Mouse (Mus musculus) erythroid progenitor cell, adult 5-6 weeks (primary cell): ENCODE measurements around the gene Xrcc1. TPM values are rescaled to one million over a fixed set of nuclear protein-coding genes. Genes with fewer than 3 reads are reported as not detected.
A peak's percentile ranks its signal among the peaks of the same experiment; 100 is the strongest.

Experiments used
- ATAC-seq: replicated peaks from 2 replicates; pipeline ENCODE4 v1.8.0; 2016; ENCODE audit warnings: moderate number of reproducible peaks, mild to moderate bottlenecking, moderate TSS enrichment, inconsistent platforms; ENCODE audit not compliant: poor library complexity, low FRiP score, severe bottlenecking
- total RNA-seq, 2 experiments: library from RNA; stranded (forward) in 1 of 2; stranded (reverse) in 1 of 2; fragments of 150-400 nt in 1 of 2; fragments of 186-747, 209-891 nt in 1 of 2; gene quantifications; 2 replicates each; pipeline versions ENCODE4 v1.2.3 to v1.2.4; 2015 to 2017; ENCODE audit warnings: low replicate concordance in 2 of 2

Gene Xrcc1
- total RNA-seq, 2 experiments from 2014 or later: 39.4 to 62.5 TPM

- ATAC-seq: no peak
Measured at GRCm38 (mm10) chr7:24525686-24526420, 20.2 kb upstream of the Xrcc1 start.

DNA sequence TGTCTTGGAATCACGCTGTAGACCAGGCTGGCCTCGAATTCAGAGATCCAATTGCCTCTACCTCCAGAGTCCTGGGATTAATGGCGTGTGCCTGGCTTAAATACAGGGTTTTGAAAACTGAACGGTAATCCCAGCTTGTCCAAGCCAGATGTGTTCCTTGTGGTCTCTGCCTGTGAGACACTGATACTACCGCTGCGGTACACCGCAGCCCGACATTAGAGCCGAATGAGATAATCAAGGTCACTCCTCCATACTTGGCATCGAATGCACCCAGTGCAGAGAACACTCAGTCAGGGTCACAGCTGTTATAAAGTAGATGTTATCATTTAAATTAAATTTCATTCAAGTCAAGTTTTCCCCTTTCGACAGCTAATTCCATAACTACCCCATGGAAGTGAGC is 17.2 kb upstream of the Xrcc1 start:
- ATAC-seq: no peak

DNA sequence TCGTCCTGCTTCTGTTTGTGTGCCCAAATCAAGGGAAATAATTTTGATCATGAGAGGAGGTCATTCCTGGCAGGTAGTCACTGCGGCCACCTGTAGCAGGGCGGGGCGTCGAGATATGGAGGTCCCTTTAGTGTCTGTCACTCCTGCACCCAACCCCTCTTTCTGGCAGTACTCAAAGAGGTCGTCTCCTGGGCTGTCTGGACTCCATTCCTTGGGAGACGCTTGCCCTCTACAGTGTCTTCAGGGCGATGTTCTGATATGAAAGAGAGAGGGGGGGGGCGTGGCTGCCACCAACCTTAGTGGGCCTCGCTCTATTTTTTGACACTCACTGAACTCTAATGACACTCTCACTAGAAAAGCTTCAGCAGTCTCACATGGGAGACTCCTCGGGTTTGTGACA is 16.5 kb upstream of the Xrcc1 start:
- ATAC-seq: no peak

- ATAC-seq: peak; percentile 88
Measured at GRCm38 (mm10) chr7:24530062-24530931, 15.8 kb upstream of the Xrcc1 start, which contains the start of gene Irgq. Gene Irgq, plus strand, starts transcription at chr7:24530689.

DNA sequence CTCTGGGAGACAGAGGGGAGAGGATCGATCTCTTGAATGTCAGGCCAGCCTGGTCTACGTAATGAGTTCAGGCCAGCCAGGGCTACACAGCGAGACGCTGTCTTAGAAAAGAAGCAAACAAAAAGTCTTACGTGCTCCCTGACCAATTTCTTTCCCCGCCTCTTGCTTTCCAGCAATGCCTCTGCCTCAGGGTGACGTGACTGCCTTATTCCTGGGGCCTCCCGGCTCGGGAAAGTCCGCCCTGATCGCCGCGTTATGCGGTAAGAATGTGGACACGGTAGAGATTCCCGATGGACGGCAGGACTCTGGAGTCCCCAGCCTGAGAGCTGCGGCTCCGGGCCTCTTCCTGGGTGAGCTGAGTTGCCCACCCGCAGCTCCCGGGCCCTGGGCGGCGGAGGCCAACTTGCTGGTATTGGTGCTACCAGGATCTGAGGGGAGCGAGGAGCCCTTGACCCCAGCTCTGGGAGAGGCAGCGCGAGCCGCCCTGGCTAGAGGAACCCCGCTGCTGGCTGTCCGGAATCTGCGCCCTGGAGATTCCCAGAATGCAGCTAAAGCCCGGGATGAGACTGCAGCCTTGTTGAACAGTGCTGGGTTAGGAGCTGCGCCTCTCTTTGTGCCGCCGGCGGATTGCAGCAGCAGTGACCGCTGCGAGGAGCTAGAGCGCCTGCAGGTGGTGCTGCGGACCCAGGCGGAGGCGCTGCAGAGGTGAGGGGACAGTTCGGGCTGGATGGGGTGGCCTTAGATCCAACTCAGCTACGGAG is 14.7 kb upstream of the Xrcc1 start:
- peak; percentile 56 for ATAC-seq

- ATAC-seq: no peak
Measured at GRCm38 (mm10) chr7:24533031-24533571, 13.0 kb upstream of the Xrcc1 start.

GRCm38 (mm10) chr7:24533806-24534205 is 12.3 kb upstream of the Xrcc1 start:
- no peak for ATAC-seq

- no peak for ATAC-seq
Measured at GRCm38 (mm10) chr7:24534301-24534700, 11.8 kb upstream of the Xrcc1 start.

DNA sequence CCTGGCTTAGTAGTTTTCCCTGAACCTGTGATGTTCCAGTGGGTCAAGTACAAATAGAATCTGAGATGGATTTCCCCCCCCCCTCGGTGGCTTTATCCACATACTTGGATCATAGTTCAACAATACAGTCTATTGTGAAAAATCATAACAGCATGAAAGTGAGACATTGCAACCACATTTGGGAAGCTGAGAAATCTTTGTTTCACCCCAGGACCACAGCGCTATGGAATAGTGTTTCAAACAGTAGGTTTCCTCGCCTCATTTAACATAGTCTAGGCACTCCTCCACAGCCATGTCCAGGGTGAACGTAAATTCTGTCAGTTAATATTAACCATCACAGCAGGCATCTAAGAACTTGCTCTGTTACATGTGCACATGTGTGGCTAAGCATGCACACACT is 9.0 kb upstream of the Xrcc1 start:
- no peak for ATAC-seq

GRCm38 (mm10) chr7:24537591-24537990 is 8.5 kb upstream of the Xrcc1 start:
- ATAC-seq: no peak

GRCm38 (mm10) chr7:24538154-24538553 is 7.9 kb upstream of the Xrcc1 start:
- ATAC-seq: no peak

GRCm38 (mm10) chr7:24538701-24539100 is 7.4 kb upstream of the Xrcc1 start:
- ATAC-seq: no peak

GRCm38 (mm10) chr7:24539686-24540085 is 6.4 kb upstream of the Xrcc1 start:
- no peak for ATAC-seq

- ATAC-seq: no peak
Measured at GRCm38 (mm10) chr7:24544506-24544905, 1.6 kb upstream of the Xrcc1 start.

- peak; percentile 99 for ATAC-seq
Measured at GRCm38 (mm10) chr7:24546634-24547389, 723 bp downstream of the Xrcc1 start.

DNA sequence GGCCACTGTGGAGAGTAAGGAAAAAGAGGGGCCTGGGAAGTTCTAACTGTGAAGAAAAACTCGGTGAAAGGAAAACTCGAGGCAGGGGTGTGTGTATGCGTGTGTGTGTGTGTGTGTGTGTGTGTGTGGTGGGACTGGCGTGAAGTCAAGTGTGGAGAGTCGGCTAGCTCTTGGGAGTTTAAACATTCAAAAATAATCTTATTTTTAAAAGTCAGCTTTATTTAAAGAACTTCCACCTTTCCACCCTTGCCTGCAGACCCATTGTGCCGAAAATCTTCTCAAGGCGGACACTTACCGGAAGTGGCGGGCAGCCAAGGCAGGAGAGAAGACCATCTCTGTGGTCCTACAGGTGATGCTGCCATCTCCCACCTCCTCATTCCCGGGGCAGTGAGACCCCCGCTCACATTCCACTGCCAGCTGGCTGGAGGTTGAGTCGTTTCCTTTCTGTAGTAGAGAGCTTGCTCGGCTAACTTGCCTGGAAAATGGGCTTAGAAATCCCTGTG is 1.5 kb downstream of the Xrcc1 start:
- no peak for ATAC-seq

GRCm38 (mm10) chr7:24551985-24552759 is 6.1 kb downstream of the Xrcc1 start:
- ATAC-seq: no peak

- no peak for ATAC-seq
Measured at GRCm38 (mm10) chr7:24555786-24556185, 9.7 kb downstream of the Xrcc1 start.
